Mouse (Mus musculus): Measurements from ENCODE around the gene Rspo3.

GRCm38 (mm10) chr10:29581476-29581875 lies 45.8 kb upstream of the Rspo3 start:
- TF ChIP-seq CTCF (IDR thresholded peaks at IDR 0.05; ENCODE audit: control insufficient read depth, insufficient read depth, insufficient read length) (no peak), MYOG (IDR thresholded peaks at IDR 0.05; ENCODE audit: control insufficient read depth, extremely low read depth, insufficient read length) (no peak), USF1 (IDR thresholded peaks at IDR 0.05; ENCODE audit: low read depth) (no peak), MYOD1 (IDR thresholded peaks at IDR 0.05; ENCODE audit: control insufficient read depth, insufficient read length, low read depth) (no peak), CEBPB (IDR thresholded peaks at IDR 0.05; ENCODE audit: low read depth) (no peak), MAX (IDR thresholded peaks at IDR 0.05) (no peak), FOSL1 (IDR thresholded peaks at IDR 0.05; ENCODE audit: insufficient read depth, low read length, poor library complexity, severe bottlenecking) (no peak)
